Mouse (Mus musculus) bone marrow, adult 2 months (tissue): ENCODE results near the gene Arhgef10l. TPM values are rescaled to one million over a fixed set of nuclear protein-coding genes. Genes with fewer than 3 reads are reported as not detected.
A peak's percentile ranks its signal among the peaks of the same experiment; 100 is the strongest.

ENCODE experiments used
- H3K27ac ChIP-seq: fragments of 200-500 bp; 2 replicates; pipeline ENCODE4 v1.5.1; 2012; ENCODE audit warnings: low read depth, mild to moderate bottlenecking, control low read depth, inconsistent platforms, low read length; ENCODE audit not compliant: control insufficient read depth, poor library complexity, insufficient read depth
- H3K4me1 ChIP-seq: fragments of 200-500 bp; 2 replicates; pipeline ENCODE4 v1.6.1; 2011; ENCODE audit warnings: low read length; ENCODE audit not compliant: control insufficient read depth, insufficient read depth
- H3K4me3 ChIP-seq: fragments of 200-500 bp; replicated peaks from 2 replicates; pipeline ENCODE3; 2011; ENCODE audit warnings: mild to moderate bottlenecking, low read depth, low read length, control low read depth; ENCODE audit not compliant: control insufficient read depth
- CTCF ChIP-seq: fragments of 200-500 bp; IDR thresholded peaks from 2 replicates; pipeline ENCODE4 v1.5.1; 2011; ENCODE audit warnings: low read length, control low read depth; ENCODE audit not compliant: control insufficient read depth, insufficient read depth
- POLR2A ChIP-seq: fragments of 200-500 bp; IDR thresholded peaks from 2 replicates; pipeline ENCODE4 v1.6.1; 2011; ENCODE audit warnings: low read depth, mild to moderate bottlenecking, control low read depth, low read length, borderline replicate concordance; ENCODE audit not compliant: control insufficient read depth
- WGBS: fragments of 180-500 bp; shearing (Covaris S2); methylation state at CpG from one replicate; pipeline ENCODE4 v1.1.7; 2018; 5-methylcytosine and 5-hydroxymethylcytosine counted together
- polyA plus RNA-seq: library from polyadenylated mRNA; stranded (reverse); fragments of >200 nt; gene quantifications from 2 replicates; pipeline ENCODE4 v1.2.4, GENCODE M21; 2011; ENCODE audit warnings: low replicate concordance; ENCODE audit not compliant: missing spikeins, insufficient read depth, insufficient read length

Arhgef10l gene
- polyA plus RNA-seq, 1 experiment, result 11.0 TPM

DNA sequence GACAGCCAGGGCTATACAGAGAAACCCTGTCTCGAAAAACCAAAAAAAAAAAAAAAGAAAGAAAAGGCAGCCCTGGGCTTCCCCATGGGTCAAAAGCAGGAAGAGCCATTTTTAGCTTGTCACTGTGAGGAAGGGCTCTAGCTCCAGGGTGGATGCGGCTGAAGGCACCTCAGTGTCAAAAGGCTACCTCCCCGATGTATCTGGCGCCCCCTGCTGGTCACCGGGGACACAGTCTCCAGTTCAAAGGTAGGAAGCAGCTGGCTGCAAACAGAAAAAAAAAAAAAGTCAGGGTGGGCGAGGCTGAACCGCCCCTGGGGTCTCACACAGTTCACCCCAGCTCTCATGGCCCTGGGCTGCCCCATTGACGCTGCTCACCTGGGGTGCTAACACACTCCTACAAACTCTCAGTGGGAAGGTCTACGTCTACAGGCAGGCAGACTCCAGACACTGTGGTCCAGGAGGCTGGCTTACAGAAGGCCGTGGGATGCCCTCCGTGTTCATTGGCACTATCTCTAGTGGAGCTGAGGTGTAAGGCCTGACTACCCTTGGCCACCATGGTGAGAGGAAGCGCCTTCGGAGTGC lies 8.6 kb upstream of the Arhgef10l start:
- TF ChIP-seq POLR2A (no peak), CTCF (peak; percentile 91)
- Histone ChIP-seq H3K4me1 (no peaks in the 10 kb centered on the region), H3K4me3 (no peak overlapping the region), H3K27ac (no peak overlapping the region)
- 32% methylated on average over 12 of the region's 13 CpGs for WGBS

GRCm38 (mm10) chr4:140673527-140674264 lies 7.9 kb upstream of the Arhgef10l start:
- no peak overlapping the region for H3K27ac ChIP-seq
- H3K4me1 ChIP-seq, result no peaks in the 10 kb centered on the region
- 64% methylated on average over 12 of the region's 12 CpGs for WGBS
- TF ChIP-seq POLR2A, result no peak
- no peak for TF ChIP-seq CTCF
- H3K4me3 ChIP-seq, result no peak overlapping the region

DNA sequence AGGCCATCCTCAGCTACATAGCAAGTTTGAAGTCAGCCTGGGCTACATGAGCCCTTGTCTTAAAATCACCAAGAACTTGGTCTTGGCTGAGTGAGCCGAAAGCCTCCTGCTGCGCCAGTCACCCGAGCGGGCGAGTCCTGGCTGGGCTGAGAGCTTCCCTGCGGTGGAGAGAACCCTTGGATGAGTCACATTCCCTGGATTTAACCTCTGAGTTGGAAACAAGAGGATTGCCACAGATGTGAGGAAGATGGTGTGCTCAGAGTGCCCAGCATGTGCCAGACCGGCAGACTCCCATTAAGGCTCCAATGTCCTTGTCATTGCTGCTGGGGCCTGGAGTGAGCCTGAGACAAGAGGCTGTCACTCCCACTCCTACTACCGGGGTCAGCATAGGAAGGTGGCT lies 2.0 kb upstream of the Arhgef10l start:
- TF ChIP-seq CTCF, result no peak
- no peak for TF ChIP-seq POLR2A
- H3K4me3 ChIP-seq, result no peak overlapping the region
- H3K27ac ChIP-seq, result no peak overlapping the region
- no peaks in the 10 kb centered on the region for H3K4me1 ChIP-seq
- 85% methylated on average over 8 of the region's 8 CpGs for WGBS

DNA sequence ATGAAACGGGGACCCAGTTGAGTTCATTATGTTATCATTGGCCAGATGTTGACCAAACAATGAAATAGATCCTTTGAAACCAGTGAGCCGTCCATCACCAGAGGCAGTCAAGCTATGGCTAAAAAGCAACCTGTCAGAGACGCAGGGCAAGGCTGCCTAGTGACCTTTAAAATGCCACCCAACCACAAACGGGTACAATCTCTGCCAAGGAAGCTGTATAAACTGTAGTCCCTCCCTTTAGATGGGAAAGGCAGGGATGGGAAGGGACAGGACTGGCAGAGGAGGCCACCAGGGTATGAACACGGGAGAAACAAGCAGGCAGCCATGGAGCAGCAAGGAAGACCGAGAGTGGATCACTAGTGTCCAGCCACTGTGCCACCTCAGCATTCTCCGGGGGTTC lies 759 bp downstream of the Arhgef10l start:
- 79% methylated on average over 7 of the region's 7 CpGs for WGBS
- Histone ChIP-seq H3K4me1 (no peaks in the 10 kb centered on the region), H3K27ac (no peak overlapping the region), H3K4me3 (no peak overlapping the region)
- no peak for TF ChIP-seq CTCF
- TF ChIP-seq POLR2A, result no peak

DNA sequence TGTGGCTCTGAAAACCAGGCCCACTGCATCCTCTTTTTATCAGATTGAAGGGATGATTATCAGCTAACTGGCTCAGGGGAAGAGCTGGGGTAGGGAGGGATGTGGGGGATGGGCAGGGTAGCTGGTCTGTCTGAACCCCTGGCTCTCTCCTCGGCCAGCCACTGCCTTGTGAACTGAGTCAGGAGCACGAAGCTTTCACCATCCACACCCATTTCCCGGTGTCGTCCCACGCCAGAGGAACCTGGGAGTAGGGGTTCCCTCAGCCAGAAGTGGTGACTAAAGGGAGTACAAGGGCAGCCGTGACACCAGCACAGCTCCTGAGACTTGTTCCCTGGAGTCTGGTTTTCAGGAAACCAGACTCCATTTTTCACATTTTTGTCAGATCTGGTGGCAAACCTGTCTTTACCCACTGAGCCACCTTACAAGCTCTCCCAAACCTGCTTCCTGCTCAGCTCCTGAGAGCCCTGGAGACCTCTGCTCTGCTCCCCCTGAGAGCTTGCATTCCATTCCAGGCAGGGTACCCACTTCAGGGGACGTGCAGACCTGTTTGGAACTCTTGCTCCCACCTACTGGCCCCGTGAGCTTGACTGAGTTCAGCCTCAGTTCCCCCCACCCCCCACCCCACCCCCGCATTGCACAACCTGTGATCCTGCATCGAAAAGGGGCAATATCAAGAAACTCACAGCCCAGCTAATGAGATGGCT lies 2.8 kb downstream of the Arhgef10l start:
- H3K27ac ChIP-seq, result no peak overlapping the region
- TF ChIP-seq POLR2A, result no peak
- no peak for TF ChIP-seq CTCF
- no peaks in the 10 kb centered on the region for H3K4me1 ChIP-seq
- WGBS, result 22% methylated on average over 10 of the region's 10 CpGs
- no peak overlapping the region for H3K4me3 ChIP-seq

DNA sequence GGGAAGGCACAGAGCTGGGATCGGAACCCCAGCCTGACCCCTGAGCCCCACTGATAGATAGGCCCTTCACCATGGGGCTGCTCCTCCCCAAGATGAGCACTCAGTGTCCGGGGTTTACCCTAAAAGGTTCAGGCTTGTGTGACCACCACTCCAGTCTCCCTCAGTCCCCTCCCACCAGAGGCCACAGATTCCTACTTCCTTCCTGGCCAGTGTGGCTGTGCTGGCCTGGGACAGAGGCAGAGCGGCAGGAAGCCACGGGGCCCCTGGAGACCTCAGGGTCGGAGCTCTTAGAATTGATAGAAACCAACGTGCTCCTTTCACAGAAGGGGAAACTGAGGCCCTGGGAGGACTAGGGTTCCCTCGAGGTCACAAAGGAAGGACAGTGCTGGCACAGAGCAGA lies 3.4 kb downstream of the Arhgef10l start:
- WGBS, result 11% methylated on average over 7 of the region's 7 CpGs

GRCm38 (mm10) chr4:140661406-140662022 lies 4.3 kb downstream of the Arhgef10l start:
- TF ChIP-seq POLR2A, result no peak
- TF ChIP-seq CTCF, result no peak
- H3K4me1 ChIP-seq, result no peaks in the 10 kb centered on the region
- 41% methylated on average over 18 of the region's 18 CpGs for WGBS

More for the DNA sequence above, 3.4 kb downstream of the Arhgef10l start:
- Histone ChIP-seq H3K27ac (no peak overlapping the region), H3K4me3 (no peak overlapping the region), H3K4me1 (no peaks in the 10 kb centered on the region)
- TF ChIP-seq CTCF (no peak), POLR2A (no peak)

More at GRCm38 (mm10) chr4:140661406-140662022, 4.3 kb downstream of the Arhgef10l start:
- Histone ChIP-seq H3K27ac (no peak overlapping the region), H3K4me3 (no peak overlapping the region)
